ENCODE assay signal across 12 mouse cellular contexts in genomic region chr1:135619130-135619529, GRCm38 (mm10). TPM values are rescaled to one million over a fixed set of nuclear protein-coding genes. Genes with fewer than 3 reads are reported as not detected.
DNase-seq lines count a peak whose midpoint lies in the region; ATAC-seq and TF ChIP-seq lines count a peak whose summit lies in the region.
"Had no signal": no experiment of that assay in that cellular context is flagged by ENCODE, and none has a peak within 500 bp of the region (broad histone marks: within the 10 kb centered on the region; RNA-seq: fewer than 3 reads in every experiment).

No protein-coding gene starts in this region.

- no peak overlapping the region for H3K4me3 ChIP-seq in forebrain, embryonic 15.5 days
- no peak overlapping the region for H3K4me3 ChIP-seq in forebrain, embryonic 13.5 days
- H3K4me3 ChIP-seq in hindbrain, postnatal 0 days (ENCODE audit: low read length): no peak overlapping the region
- no peak overlapping the region for H3K4me3 ChIP-seq in hindbrain, embryonic 10.5 days
- H3K4me3 ChIP-seq in liver, embryonic 15.5 days (replicated peaks): no peak overlapping the region
- no peak overlapping the region for H3K4me3 ChIP-seq in liver, embryonic 12.5 days
- no peak overlapping the region for H3K4me3 ChIP-seq in midbrain, postnatal 0 days (ENCODE audit: low read depth, low read length)

- TF ChIP-seq CTCF in hindbrain, postnatal 0 days (IDR thresholded peaks at IDR 0.05; ENCODE audit: low read depth): no peak
- no peak for TF ChIP-seq CTCF in midbrain, postnatal 0 days (IDR thresholded peaks at IDR 0.05)

- H3K36me3 ChIP-seq in forebrain, embryonic 15.5 days: no peaks in the 10 kb centered on the region
- H3K36me3 ChIP-seq in forebrain, embryonic 13.5 days (ENCODE audit: poor library complexity, severe bottlenecking): no peaks in the 10 kb centered on the region
- H3K36me3 ChIP-seq in hindbrain, postnatal 0 days (ENCODE audit: insufficient read depth, low read length): no peaks in the 10 kb centered on the region
- H3K36me3 ChIP-seq in hindbrain, embryonic 10.5 days: no peaks in the 10 kb centered on the region
- H3K36me3 ChIP-seq in liver, embryonic 15.5 days (replicated peaks): no peaks in the 10 kb centered on the region
- no peaks in the 10 kb centered on the region for H3K36me3 ChIP-seq in liver, embryonic 12.5 days
- no peaks in the 10 kb centered on the region for H3K36me3 ChIP-seq in midbrain, postnatal 0 days (ENCODE audit: insufficient read depth, low read length)

- DNase-seq in hindbrain, postnatal 0 days (ENCODE audit: low spot score): peak; percentile 59
- DNase-seq in hindbrain, embryonic 10.5 days (ENCODE audit: low spot score): no peak
- peak; percentile 64 for DNase-seq in midbrain, postnatal 0 days (ENCODE audit: low spot score)
- DNase-seq: adrenal gland, adult 8-10 months; kidney, adult 11 months; right cerebral cortex, adult 18-20 months; thymus, postnatal 36 days had no signal

- WGBS in forebrain, embryonic 15.5 days: 34% methylated on average over 7 of the region's 7 CpGs
- WGBS in forebrain, embryonic 13.5 days: 36% methylated on average over 7 of the region's 7 CpGs
- WGBS in hindbrain, postnatal 0 days: 34% methylated on average over 7 of the region's 7 CpGs
- WGBS in hindbrain, embryonic 10.5 days: 52% methylated on average over 7 of the region's 7 CpGs
- 55% methylated on average over 7 of the region's 7 CpGs for WGBS in liver, embryonic 15.5 days (ENCODE audit: insufficient replicate concordance)
- WGBS in liver, embryonic 12.5 days (ENCODE audit: insufficient replicate concordance): 54% methylated on average over 7 of the region's 7 CpGs
- WGBS in midbrain, postnatal 0 days: 31% methylated on average over 7 of the region's 7 CpGs

- H3K4me2 ChIP-seq in forebrain, embryonic 15.5 days (replicated peaks): no peak overlapping the region
- no peak overlapping the region for H3K4me2 ChIP-seq in forebrain, embryonic 13.5 days
- no peak overlapping the region for H3K4me2 ChIP-seq in hindbrain, postnatal 0 days (ENCODE audit: low read depth, low read length)
- no peak overlapping the region for H3K4me2 ChIP-seq in liver, embryonic 15.5 days
- no peak overlapping the region for H3K4me2 ChIP-seq in liver, embryonic 12.5 days
- H3K4me2 ChIP-seq in midbrain, postnatal 0 days (ENCODE audit: low read depth, low read length, poor library complexity, severe bottlenecking): no peak overlapping the region

- H3K9ac ChIP-seq in forebrain, embryonic 15.5 days (replicated peaks): no peak overlapping the region
- H3K9ac ChIP-seq in forebrain, embryonic 13.5 days: no peak overlapping the region
- no peak overlapping the region for H3K9ac ChIP-seq in hindbrain, postnatal 0 days (replicated peaks; ENCODE audit: low read length)
- no peak overlapping the region for H3K9ac ChIP-seq in liver, embryonic 15.5 days
- H3K9ac ChIP-seq in liver, embryonic 12.5 days: no peak overlapping the region
- H3K9ac ChIP-seq in midbrain, postnatal 0 days (replicated peaks; ENCODE audit: low read length, poor library complexity, severe bottlenecking): no peak overlapping the region
- H3K9ac ChIP-seq: liver, embryonic 14.5 days had no signal

- H3K9me3 ChIP-seq in forebrain, embryonic 15.5 days: no peaks in the 10 kb centered on the region
- no peaks in the 10 kb centered on the region for H3K9me3 ChIP-seq in forebrain, embryonic 13.5 days (replicated peaks)
- H3K9me3 ChIP-seq in hindbrain, postnatal 0 days (ENCODE audit: low read length): no peaks in the 10 kb centered on the region
- H3K9me3 ChIP-seq in hindbrain, embryonic 10.5 days: no peaks in the 10 kb centered on the region
- no peaks in the 10 kb centered on the region for H3K9me3 ChIP-seq in liver, embryonic 15.5 days (replicated peaks)
- H3K9me3 ChIP-seq in liver, embryonic 12.5 days (replicated peaks): no peaks in the 10 kb centered on the region
- H3K9me3 ChIP-seq in midbrain, postnatal 0 days (ENCODE audit: low read length): no peaks in the 10 kb centered on the region

- H3K27me3 ChIP-seq in forebrain, embryonic 15.5 days: no peaks in the 10 kb centered on the region
- H3K27me3 ChIP-seq in forebrain, embryonic 13.5 days: no peaks in the 10 kb centered on the region
- H3K27me3 ChIP-seq in hindbrain, postnatal 0 days (ENCODE audit: insufficient read depth, low read length): no peaks in the 10 kb centered on the region
- no peaks in the 10 kb centered on the region for H3K27me3 ChIP-seq in hindbrain, embryonic 10.5 days (ENCODE audit: insufficient read depth, poor library complexity, severe bottlenecking)
- no peaks in the 10 kb centered on the region for H3K27me3 ChIP-seq in liver, embryonic 15.5 days
- H3K27me3 ChIP-seq in liver, embryonic 12.5 days (replicated peaks): no peaks in the 10 kb centered on the region
- no peaks in the 10 kb centered on the region for H3K27me3 ChIP-seq in midbrain, postnatal 0 days (ENCODE audit: insufficient read depth, low read length)

- ATAC-seq in forebrain, embryonic 15.5 days (replicated peaks): 0 out of 2 replicates have a peak, but pooled peaks have one; percentile 54
- no peak for ATAC-seq in forebrain, embryonic 13.5 days
- ATAC-seq in hindbrain, postnatal 0 days: peak; percentile 41; the same call in 1 of the 2 replicates
- ATAC-seq in liver, embryonic 15.5 days (ENCODE audit: insufficient read depth): no peak
- no peak for ATAC-seq in liver, embryonic 12.5 days
- ATAC-seq in midbrain, postnatal 0 days (ENCODE audit: low FRiP score): 0 out of 2 replicates have a peak, but pooled peaks have one; percentile 36

- peaks cover 35% of the 10 kb centered on the region for H3K4me1 ChIP-seq in forebrain, embryonic 15.5 days
- H3K4me1 ChIP-seq in forebrain, embryonic 13.5 days: peaks cover 35% of the 10 kb centered on the region
- peaks cover 13% of the 10 kb centered on the region; the same call in 1 of the 2 replicates for H3K4me1 ChIP-seq in hindbrain, postnatal 0 days (ENCODE audit: insufficient read depth, low read length)
- H3K4me1 ChIP-seq in hindbrain, embryonic 10.5 days (replicated peaks): peaks cover 37% of the 10 kb centered on the region
- peaks cover 9% of the 10 kb centered on the region; the same call in 1 of the 2 replicates for H3K4me1 ChIP-seq in liver, embryonic 15.5 days (replicated peaks)
- H3K4me1 ChIP-seq in liver, embryonic 12.5 days: peaks cover 9% of the 10 kb centered on the region; the same call in 1 of the 2 replicates
- H3K4me1 ChIP-seq in midbrain, postnatal 0 days (ENCODE audit: insufficient read depth, low read length): peaks cover 5% of the 10 kb centered on the region; the same call in 1 of the 2 replicates

- peak overlapping the region; percentile 33; the same call in 1 of the 2 replicates for H3K27ac ChIP-seq in forebrain, embryonic 15.5 days (replicated peaks)
- H3K27ac ChIP-seq in forebrain, embryonic 13.5 days: no peak overlapping the region
- H3K27ac ChIP-seq in hindbrain, postnatal 0 days: peak overlapping the region; percentile 68
- H3K27ac ChIP-seq in hindbrain, embryonic 10.5 days: no peak overlapping the region
- H3K27ac ChIP-seq in liver, embryonic 15.5 days (replicated peaks): peak overlapping the region; percentile 22; the same call in 1 of the 2 replicates
- no peak overlapping the region for H3K27ac ChIP-seq in liver, embryonic 12.5 days
- H3K27ac ChIP-seq in midbrain, postnatal 0 days (ENCODE audit: low read depth, low read length): peak overlapping the region; percentile 32; the same call in 1 of the 2 replicates
- H3K27ac ChIP-seq: liver, embryonic 14.5 days had no signal

RNA-seq across cellular contexts. Expression of gene Nav1, which starts 12.0 kb away (rescaled TPM):
- 48.1 and 51.1 TPM in 2 replicates for polyA plus RNA-seq in forebrain, embryonic 15.5 days (2015; fragmentation: Nextera tagmentation; extraction: Ambion mirVana)
- 30.6 and 33.3 TPM in 2 replicates for polyA plus RNA-seq in forebrain, embryonic 13.5 days (2015; fragmentation: Nextera tagmentation; extraction: Ambion mirVana)
- 90.0 and 106 TPM in 2 replicates for total RNA-seq in hindbrain, postnatal 0 days (2014; rRNA removed)
- polyA plus RNA-seq in hindbrain, postnatal 0 days (2015; fragmentation: Nextera tagmentation; extraction: Ambion mirVana): 38.6 and 39.9 TPM in 2 replicates
- 16.1 and 19.3 TPM in 2 replicates for polyA plus RNA-seq in hindbrain, embryonic 10.5 days (2016; fragmentation: Nextera tagmentation; extraction: Ambion mirVana)
- polyA plus RNA-seq in liver, embryonic 15.5 days (2015; fragmentation: Nextera tagmentation; extraction: Ambion mirVana): 1.0 and 1.2 TPM in 2 replicates
- polyA plus RNA-seq in liver, embryonic 12.5 days (2016; fragmentation: Nextera tagmentation; extraction: Ambion mirVana): 3.2 TPM in 2 replicates
- 99.1 and 109 TPM in 2 replicates for total RNA-seq in midbrain, postnatal 0 days (2014; rRNA removed)
- 37.3 and 46.5 TPM in 2 replicates for polyA plus RNA-seq in midbrain, postnatal 0 days (2015; fragmentation: Nextera tagmentation; extraction: Ambion mirVana)

Comparison
In these comparisons a context has a peak if more than half of its experiments do, and no peak if none do; other contexts are left out.
1. ATAC-seq: peak in forebrain, embryonic 15.5 days (single experiment), hindbrain, postnatal 0 days (single experiment) and midbrain, postnatal 0 days (single experiment); none in forebrain, embryonic 13.5 days (single experiment), liver, embryonic 15.5 days (single experiment) and liver, embryonic 12.5 days (single experiment).
2. H3K27ac ChIP-seq: peak in forebrain, embryonic 15.5 days (single experiment), hindbrain, postnatal 0 days (single experiment), liver, embryonic 15.5 days (single experiment) and midbrain, postnatal 0 days (single experiment); none in forebrain, embryonic 13.5 days (single experiment), hindbrain, embryonic 10.5 days (single experiment) and liver, embryonic 12.5 days (single experiment).